10 mouse cellular contexts compared by ENCODE assay signal in genomic region chr10:95013946-95014345, GRCm38 (mm10).
DNase-seq lines count a peak whose midpoint lies in the region; ATAC-seq and TF ChIP-seq lines count a peak whose summit lies in the region.
"Had no signal": no experiment of that assay in that cellular context is flagged by ENCODE, and none has a peak within 500 bp of the region (broad histone marks: within the 10 kb centered on the region; RNA-seq: fewer than 3 reads in every experiment).

No protein-coding gene starts in this region.

- peak; percentile 39 for DNase-seq in urinary bladder, postnatal 25 days (ENCODE audit: low spot score)
- no peak for DNase-seq in urinary bladder, postnatal 10 days (ENCODE audit: low spot score)
- DNase-seq in gastrocnemius, adult 18-20 months (ENCODE audit: low spot score), result peak; percentile 89
- peak; percentile 77 for DNase-seq in heart, postnatal 36 days
- DNase-seq in thymus, postnatal 4 days, result no peak
- DNase-seq in retina, embryonic 14.5 days (ENCODE audit: low spot score), result no peak

- no peak overlapping the region for H3K9ac ChIP-seq in intestine, postnatal 0 days (ENCODE audit: low read depth, low read length)
- H3K9ac ChIP-seq in kidney, embryonic 14.5 days (ENCODE audit: low read depth, low read length), result no peak overlapping the region

- no peak for ATAC-seq in intestine, postnatal 0 days
- no peak for ATAC-seq in kidney, embryonic 14.5 days (ENCODE audit: low FRiP score, low TSS enrichment)

- H3K4me1 ChIP-seq in intestine, postnatal 0 days (replicated peaks; ENCODE audit: control insufficient read depth, insufficient read depth, low read length), result no peaks in the 10 kb centered on the region
- no peaks in the 10 kb centered on the region for H3K4me1 ChIP-seq in kidney, embryonic 14.5 days (ENCODE audit: control insufficient read depth, insufficient read depth, low read length)

- intact Hi-C loops in heart, postnatal 36 days (cut with DNase I), result no loop called here

- H3K27me3 ChIP-seq in intestine, postnatal 0 days (replicated peaks; ENCODE audit: control insufficient read depth, insufficient read depth, low read length), result no peaks in the 10 kb centered on the region
- H3K27me3 ChIP-seq in kidney, embryonic 14.5 days (ENCODE audit: control insufficient read depth, insufficient read depth, low read length), result no peaks in the 10 kb centered on the region

- WGBS in intestine, postnatal 0 days, result 75% methylated on average over 4 of the region's 4 CpGs
- WGBS in kidney, embryonic 14.5 days, result 81% methylated on average over 4 of the region's 4 CpGs

- H3K4me3 ChIP-seq in intestine, postnatal 0 days (ENCODE audit: low read depth, low read length), result no peak overlapping the region
- no peak overlapping the region for H3K4me3 ChIP-seq in kidney, embryonic 14.5 days (ENCODE audit: low read length)

- no peak overlapping the region for H3K4me2 ChIP-seq in intestine, postnatal 0 days (replicated peaks; ENCODE audit: low read depth)
- H3K4me2 ChIP-seq in kidney, embryonic 14.5 days (replicated peaks; ENCODE audit: low read depth, low read length), result no peak overlapping the region

- no peaks in the 10 kb centered on the region for H3K36me3 ChIP-seq in intestine, postnatal 0 days (ENCODE audit: control insufficient read depth, insufficient read depth)
- no peaks in the 10 kb centered on the region for H3K36me3 ChIP-seq in kidney, embryonic 14.5 days (ENCODE audit: control insufficient read depth, insufficient read depth, low read length)
- H3K36me3 ChIP-seq: G1E had no signal

- H3K9me3 ChIP-seq in intestine, postnatal 0 days (ENCODE audit: control insufficient read depth), result no peaks in the 10 kb centered on the region
- H3K9me3 ChIP-seq in kidney, embryonic 14.5 days (ENCODE audit: control insufficient read depth, low read length), result no peaks in the 10 kb centered on the region
- H3K9me3 ChIP-seq: G1E had no signal

- H3K27ac ChIP-seq in intestine, postnatal 0 days (ENCODE audit: low read depth, low read length), result no peak overlapping the region
- no peak overlapping the region for H3K27ac ChIP-seq in kidney, embryonic 14.5 days (ENCODE audit: low read depth, low read length)
- H3K27ac ChIP-seq: kidney, postnatal 0 days had no signal

- TF ChIP-seq CTCF in intestine, postnatal 0 days (IDR thresholded peaks at IDR 0.05; ENCODE audit: low read depth), result no peak

Comparison
In these comparisons a context has a peak if more than half of its experiments do, and no peak if none do; other contexts are left out.
1. DNase-seq: peak in urinary bladder, postnatal 25 days (single experiment), gastrocnemius, adult 18-20 months (single experiment) and heart, postnatal 36 days (2 of 2); none in urinary bladder, postnatal 10 days (single experiment), thymus, postnatal 4 days (single experiment) and retina, embryonic 14.5 days (single experiment).